Mouse (Mus musculus): ENCODE data around the gene Sae1. TPM values are rescaled to one million over a fixed set of nuclear protein-coding genes. Genes with fewer than 3 reads are reported as not detected.

Gene Sae1
- polyA plus RNA-seq, 1 experiment from 2014 or later, result 184 TPM

GRCm38 (mm10) chr7:16364901-16365500 is 22.6 kb downstream of the Sae1 start:
- H3K4me1 ChIP-seq (replicated peaks; ENCODE audit: insufficient read depth, low read length), result no peaks in the 10 kb centered on the region
- ATAC-seq (replicated peaks; ENCODE audit: low FRiP score, low read depth) (no peak), DNase-seq (ENCODE audit: low spot score) (no peak)
- H3K36me3 ChIP-seq (ENCODE audit: insufficient read depth, low read length), result peaks cover 33% of the 10 kb centered on the region
- no peak overlapping the region for H3K4me2 ChIP-seq (ENCODE audit: low read length)
- no peaks in the 10 kb centered on the region for H3K9me3 ChIP-seq (replicated peaks; ENCODE audit: low read length)
- no peak overlapping the region for H3K9ac ChIP-seq (ENCODE audit: low read depth, low read length)
- peak overlapping the region; percentile 58 for H3K27ac ChIP-seq
- H3K4me3 ChIP-seq (replicated peaks; ENCODE audit: low read depth, low read length), result no peak overlapping the region
- peak; percentile 1; the same call in 1 of the 2 replicates for TF ChIP-seq CTCF (IDR thresholded peaks at IDR 0.05; ENCODE audit: low read depth)
- WGBS, result 51% methylated on average over 4 of the region's 4 CpGs
- H3K27me3 ChIP-seq (ENCODE audit: insufficient read depth, low read length), result no peaks in the 10 kb centered on the region

GRCm38 (mm10) chr7:16364319-16364718 is 23.3 kb downstream of the Sae1 start:
- H3K27ac ChIP-seq, result peak overlapping the region; percentile 58; the same call in 1 of the 2 replicates
- no peak for DNase-seq (ENCODE audit: low spot score)

GRCm38 (mm10) chr7:16357602-16358001 is 30.0 kb downstream of the Sae1 start:
- no peak overlapping the region for H3K27ac ChIP-seq
- H3K36me3 ChIP-seq (ENCODE audit: insufficient read depth, low read length), result peaks cover 27% of the 10 kb centered on the region
- no peak overlapping the region for H3K4me3 ChIP-seq (replicated peaks; ENCODE audit: low read depth, low read length)
- no peak for TF ChIP-seq CTCF (IDR thresholded peaks at IDR 0.05; ENCODE audit: low read depth)
- no peaks in the 10 kb centered on the region for H3K9me3 ChIP-seq (replicated peaks; ENCODE audit: low read length)
- ATAC-seq (replicated peaks; ENCODE audit: low FRiP score, low read depth) (no peak), DNase-seq (ENCODE audit: low spot score) (no peak)
- H3K4me1 ChIP-seq (replicated peaks; ENCODE audit: insufficient read depth, low read length), result no peaks in the 10 kb centered on the region
- no peak overlapping the region for H3K9ac ChIP-seq (ENCODE audit: low read depth, low read length)
- 91% methylated on average over 3 of the region's 3 CpGs for WGBS
- H3K4me2 ChIP-seq (ENCODE audit: low read length), result no peak overlapping the region
- no peaks in the 10 kb centered on the region for H3K27me3 ChIP-seq (ENCODE audit: insufficient read depth, low read length)

More at GRCm38 (mm10) chr7:16364319-16364718, 23.3 kb downstream of the Sae1 start:
- no peaks in the 10 kb centered on the region for H3K27me3 ChIP-seq (ENCODE audit: insufficient read depth, low read length)
- peaks cover 33% of the 10 kb centered on the region for H3K36me3 ChIP-seq (ENCODE audit: insufficient read depth, low read length)
- no peak for TF ChIP-seq CTCF (IDR thresholded peaks at IDR 0.05; ENCODE audit: low read depth)
- no peak overlapping the region for H3K4me3 ChIP-seq (replicated peaks; ENCODE audit: low read depth, low read length)
- no peaks in the 10 kb centered on the region for H3K4me1 ChIP-seq (replicated peaks; ENCODE audit: insufficient read depth, low read length)
- H3K9me3 ChIP-seq (replicated peaks; ENCODE audit: low read length), result no peaks in the 10 kb centered on the region
- no peak overlapping the region for H3K4me2 ChIP-seq (ENCODE audit: low read length)
- WGBS, result 70% methylated on average over 1 of the region's 1 CpGs
- H3K9ac ChIP-seq (ENCODE audit: low read depth, low read length), result no peak overlapping the region
- ATAC-seq (replicated peaks; ENCODE audit: low FRiP score, low read depth), result no peak

- no peak overlapping the region for H3K27ac ChIP-seq
- H3K36me3 ChIP-seq (ENCODE audit: insufficient read depth, low read length), result peaks cover 34% of the 10 kb centered on the region
- H3K4me3 ChIP-seq (replicated peaks; ENCODE audit: low read depth, low read length), result no peak overlapping the region
- H3K9ac ChIP-seq (ENCODE audit: low read depth, low read length), result no peak overlapping the region
- no peak overlapping the region for H3K4me2 ChIP-seq (ENCODE audit: low read length)
- H3K9me3 ChIP-seq (replicated peaks; ENCODE audit: low read length), result no peaks in the 10 kb centered on the region
- H3K4me1 ChIP-seq (replicated peaks; ENCODE audit: insufficient read depth, low read length), result no peaks in the 10 kb centered on the region
- no peak for TF ChIP-seq CTCF (IDR thresholded peaks at IDR 0.05; ENCODE audit: low read depth)
- no peak for DNase-seq (ENCODE audit: low spot score)
- H3K27me3 ChIP-seq (ENCODE audit: insufficient read depth, low read length), result no peaks in the 10 kb centered on the region
- no peak for ATAC-seq (replicated peaks; ENCODE audit: low FRiP score, low read depth)
- WGBS, result 97% methylated on average over 3 of the region's 3 CpGs
Observed at GRCm38 (mm10) chr7:16355854-16356594, 31.6 kb downstream of the Sae1 start.

GRCm38 (mm10) chr7:16349999-16350398 is 37.6 kb downstream of the Sae1 start:
- no peak overlapping the region for H3K4me2 ChIP-seq (ENCODE audit: low read length)
- DNase-seq (ENCODE audit: low spot score), result peak; percentile 70
- H3K36me3 ChIP-seq (ENCODE audit: insufficient read depth, low read length), result peaks cover 16% of the 10 kb centered on the region; the same call in 1 of the 2 replicates
- peak overlapping the region; percentile 27; the same call in 1 of the 2 replicates for H3K27ac ChIP-seq
- H3K4me3 ChIP-seq (replicated peaks; ENCODE audit: low read depth, low read length), result no peak overlapping the region
- H3K4me1 ChIP-seq (replicated peaks; ENCODE audit: insufficient read depth, low read length), result no peaks in the 10 kb centered on the region
- TF ChIP-seq CTCF (IDR thresholded peaks at IDR 0.05; ENCODE audit: low read depth), result no peak
- H3K27me3 ChIP-seq (ENCODE audit: insufficient read depth, low read length), result no peaks in the 10 kb centered on the region
- WGBS, result 46% methylated on average over 5 of the region's 5 CpGs
- no peak overlapping the region for H3K9ac ChIP-seq (ENCODE audit: low read depth, low read length)
- H3K9me3 ChIP-seq (replicated peaks; ENCODE audit: low read length), result no peaks in the 10 kb centered on the region
- peak; percentile 71; the same call in 1 of the 2 replicates for ATAC-seq (replicated peaks; ENCODE audit: low FRiP score, low read depth)

- Histone ChIP-seq H3K9ac (ENCODE audit: low read depth, low read length) (no peak overlapping the region), H3K36me3 (ENCODE audit: insufficient read depth, low read length) (peaks cover 3% of the 10 kb centered on the region; the same call in 1 of the 2 replicates), H3K27ac (no peak overlapping the region), H3K9me3 (replicated peaks; ENCODE audit: low read length) (no peaks in the 10 kb centered on the region), H3K4me1 (replicated peaks; ENCODE audit: insufficient read depth, low read length) (no peaks in the 10 kb centered on the region), H3K27me3 (ENCODE audit: insufficient read depth, low read length) (no peaks in the 10 kb centered on the region), H3K4me3 (replicated peaks; ENCODE audit: low read depth, low read length) (no peak overlapping the region), H3K4me2 (ENCODE audit: low read length) (no peak overlapping the region)
- no peak for TF ChIP-seq CTCF (IDR thresholded peaks at IDR 0.05; ENCODE audit: low read depth)
- DNase-seq (ENCODE audit: low spot score), result no peak
- WGBS, result 88% methylated on average over 4 of the region's 4 CpGs
- ATAC-seq (replicated peaks; ENCODE audit: low FRiP score, low read depth), result no peak
Observed at GRCm38 (mm10) chr7:16345297-16345696, 42.3 kb downstream of the Sae1 start.
